Mouse (Mus musculus): Measurements from ENCODE around the gene Abhd12.
"Not testable (repeated sequence)": the region's sequence is repeated elsewhere in the genome, so short reads cannot be mapped to it uniquely, and the experiment has no call there.

Gene Abhd12

GRCm38 (mm10) chr2:150904272-150904935, at the start of gene Abhd12:
Abhd12 (minus strand) TSS chr2:150904741.
- peak; percentile 99 for DNase-seq

- DNase-seq, result peak; percentile 78 to 85
Measured at GRCm38 (mm10) chr2:150951201-150951600, 46.7 kb upstream of the Abhd12 start.

GRCm38 (mm10) chr2:150950056-150950455, 45.5 kb upstream of the Abhd12 start:
- peak; percentile 44 to 53 for DNase-seq

- DNase-seq, result peak; percentile 68 to 75
Measured at GRCm38 (mm10) chr2:150949652-150950051, 45.1 kb upstream of the Abhd12 start.

- peak; percentile 29 to 38 for DNase-seq
Measured at GRCm38 (mm10) chr2:150948786-150949185, 44.2 kb upstream of the Abhd12 start.

GRCm38 (mm10) chr2:150947880-150948611, 43.5 kb upstream of the Abhd12 start:
- DNase-seq, result not testable (repeated sequence)

GRCm38 (mm10) chr2:150947341-150947740, 42.8 kb upstream of the Abhd12 start:
- DNase-seq, result peak; percentile 60 to 63

- no peak for DNase-seq
Measured at GRCm38 (mm10) chr2:150944017-150944416, 39.5 kb upstream of the Abhd12 start.

GRCm38 (mm10) chr2:150934659-150935058, 30.1 kb upstream of the Abhd12 start:
- DNase-seq, result no peak

- DNase-seq, result no peak
Measured at GRCm38 (mm10) chr2:150933482-150933881, 28.9 kb upstream of the Abhd12 start.

- DNase-seq, result peak; percentile 66 to 73
Measured at GRCm38 (mm10) chr2:150930806-150931205, 26.3 kb upstream of the Abhd12 start.

- peak in 1 of 2 experiments; percentile 26 for DNase-seq
Measured at GRCm38 (mm10) chr2:150929156-150929555, 24.6 kb upstream of the Abhd12 start.

GRCm38 (mm10) chr2:150927038-150927720, 22.6 kb upstream of the Abhd12 start:
- peak; percentile 78 to 86 for DNase-seq

GRCm38 (mm10) chr2:150923505-150923904, 19.0 kb upstream of the Abhd12 start:
- no peak for DNase-seq

GRCm38 (mm10) chr2:150923026-150923425, 18.5 kb upstream of the Abhd12 start:
- no peak for DNase-seq

- no peak for DNase-seq
Measured at GRCm38 (mm10) chr2:150922165-150922564, 17.6 kb upstream of the Abhd12 start.

- no peak for DNase-seq
Measured at GRCm38 (mm10) chr2:150921697-150922096, 17.2 kb upstream of the Abhd12 start.

GRCm38 (mm10) chr2:150920543-150920942, 16.0 kb upstream of the Abhd12 start:
- no peak for DNase-seq

- DNase-seq, result no peak
Measured at GRCm38 (mm10) chr2:150918720-150919119, 14.2 kb upstream of the Abhd12 start.

GRCm38 (mm10) chr2:150915786-150916185, 11.2 kb upstream of the Abhd12 start:
- DNase-seq, result no peak

- DNase-seq, result no peak
Measured at GRCm38 (mm10) chr2:150914781-150915515, 10.4 kb upstream of the Abhd12 start.

GRCm38 (mm10) chr2:150910295-150910881, 5.8 kb upstream of the Abhd12 start:
- DNase-seq, result no peak
